In genomic region chr7:119476500-119477389, GRCm38 (mm10) we compare ENCODE assay signal across 13 mouse cellular contexts. TPM values are rescaled to one million over a fixed set of nuclear protein-coding genes. Genes with fewer than 3 reads are reported as not detected.
DNase-seq lines count a peak whose midpoint lies in the region; ATAC-seq and TF ChIP-seq lines count a peak whose summit lies in the region.
"Had no signal": no experiment of that assay in that cellular context is flagged by ENCODE, and none has a peak within 500 bp of the region (broad histone marks: within the 10 kb centered on the region; RNA-seq: fewer than 3 reads in every experiment).

No protein-coding gene starts in this region.

- 71% methylated on average over 33 of the region's 33 CpGs for WGBS in stomach, embryonic 16.5 days
- 66% methylated on average over 33 of the region's 33 CpGs for WGBS in stomach, postnatal 0 days
- 43% methylated on average over 33 of the region's 33 CpGs for WGBS in kidney, postnatal 0 days
- WGBS in forebrain, embryonic 15.5 days, result 76% methylated on average over 33 of the region's 33 CpGs

- no peak overlapping the region for H3K4me2 ChIP-seq in stomach, embryonic 16.5 days (ENCODE audit: low read depth, low read length)
- H3K4me2 ChIP-seq in stomach, postnatal 0 days (replicated peaks; ENCODE audit: low read depth), result no peak overlapping the region
- H3K4me2 ChIP-seq in kidney, postnatal 0 days (ENCODE audit: low read length), result no peak overlapping the region
- no peak overlapping the region for H3K4me2 ChIP-seq in forebrain, embryonic 15.5 days (replicated peaks)
- H3K4me2 ChIP-seq: heart, embryonic 15.5 days; neural tube, embryonic 13.5 days had no signal

- no peaks in the 10 kb centered on the region for H3K36me3 ChIP-seq in stomach, embryonic 16.5 days (ENCODE audit: control insufficient read depth, insufficient read depth, low read length)
- H3K36me3 ChIP-seq in stomach, postnatal 0 days (ENCODE audit: control insufficient read depth, insufficient read depth, low read length), result no peaks in the 10 kb centered on the region
- H3K36me3 ChIP-seq in kidney, postnatal 0 days (ENCODE audit: insufficient read depth, low read length), result no peaks in the 10 kb centered on the region
- no peaks in the 10 kb centered on the region for H3K36me3 ChIP-seq in forebrain, embryonic 15.5 days
- H3K36me3 ChIP-seq: heart, embryonic 15.5 days; neural tube, embryonic 13.5 days had no signal

- H3K27ac ChIP-seq in stomach, embryonic 16.5 days (ENCODE audit: low read length), result no peak overlapping the region
- no peak overlapping the region for H3K27ac ChIP-seq in stomach, postnatal 0 days (replicated peaks)
- H3K27ac ChIP-seq in kidney, postnatal 0 days, result no peak overlapping the region
- H3K27ac ChIP-seq in forebrain, embryonic 15.5 days (replicated peaks), result no peak overlapping the region
- H3K27ac ChIP-seq: heart, embryonic 15.5 days; macrophage; neural tube, embryonic 13.5 days had no signal

- H3K27me3 ChIP-seq in stomach, embryonic 16.5 days (ENCODE audit: control insufficient read depth, insufficient read depth, low read length), result no peaks in the 10 kb centered on the region
- H3K27me3 ChIP-seq in stomach, postnatal 0 days (ENCODE audit: control insufficient read depth, insufficient read depth, low read length), result no peaks in the 10 kb centered on the region
- no peaks in the 10 kb centered on the region for H3K27me3 ChIP-seq in kidney, postnatal 0 days (ENCODE audit: insufficient read depth, low read length)
- no peaks in the 10 kb centered on the region for H3K27me3 ChIP-seq in forebrain, embryonic 15.5 days
- H3K27me3 ChIP-seq: heart, embryonic 15.5 days; neural tube, embryonic 13.5 days had no signal

- H3K9ac ChIP-seq in stomach, embryonic 16.5 days (ENCODE audit: low read length), result no peak overlapping the region
- no peak overlapping the region for H3K9ac ChIP-seq in stomach, postnatal 0 days (ENCODE audit: low read length)
- no peak overlapping the region for H3K9ac ChIP-seq in kidney, postnatal 0 days (ENCODE audit: low read depth, low read length)
- no peak overlapping the region for H3K9ac ChIP-seq in forebrain, embryonic 15.5 days (replicated peaks)
- H3K9ac ChIP-seq: heart, embryonic 15.5 days; neural tube, embryonic 13.5 days had no signal

- H3K4me1 ChIP-seq in stomach, embryonic 16.5 days (ENCODE audit: control insufficient read depth, insufficient read depth, low read length), result no peaks in the 10 kb centered on the region
- H3K4me1 ChIP-seq in stomach, postnatal 0 days (replicated peaks; ENCODE audit: control insufficient read depth, insufficient read depth), result no peaks in the 10 kb centered on the region
- H3K4me1 ChIP-seq in kidney, postnatal 0 days (replicated peaks; ENCODE audit: insufficient read depth, low read length), result no peaks in the 10 kb centered on the region
- H3K4me1 ChIP-seq in forebrain, embryonic 15.5 days, result no peaks in the 10 kb centered on the region
- H3K4me1 ChIP-seq: heart, embryonic 15.5 days; neural tube, embryonic 13.5 days had no signal

- DNase-seq in cerebellum, postnatal 14 days, result peak; percentile 3 to 31
- DNase-seq in cerebellum, postnatal 4 days (ENCODE audit: low spot score in 2 of 2), result no peak
- no peak for DNase-seq in stomach, postnatal 0 days (ENCODE audit: low spot score)
- DNase-seq in kidney, postnatal 0 days (ENCODE audit: low spot score), result peak; percentile 47
- DNase-seq in thymus, postnatal 14 days, result no peak

- no peak overlapping the region for H3K4me3 ChIP-seq in stomach, embryonic 16.5 days (replicated peaks; ENCODE audit: low read length)
- no peak overlapping the region for H3K4me3 ChIP-seq in stomach, postnatal 0 days (ENCODE audit: low read depth, low read length)
- no peak overlapping the region for H3K4me3 ChIP-seq in kidney, postnatal 0 days (replicated peaks; ENCODE audit: low read depth, low read length)
- no peak overlapping the region for H3K4me3 ChIP-seq in forebrain, embryonic 15.5 days
- H3K4me3 ChIP-seq: heart, embryonic 15.5 days; neural tube, embryonic 13.5 days had no signal

- H3K9me3 ChIP-seq in stomach, embryonic 16.5 days (replicated peaks; ENCODE audit: control insufficient read depth, low read length), result no peaks in the 10 kb centered on the region
- H3K9me3 ChIP-seq in stomach, postnatal 0 days (ENCODE audit: control insufficient read depth, low read length), result no peaks in the 10 kb centered on the region
- H3K9me3 ChIP-seq in kidney, postnatal 0 days (replicated peaks; ENCODE audit: low read length), result no peaks in the 10 kb centered on the region
- H3K9me3 ChIP-seq in forebrain, embryonic 15.5 days, result no peaks in the 10 kb centered on the region
- H3K9me3 ChIP-seq: heart, embryonic 15.5 days; neural tube, embryonic 13.5 days had no signal

- TF ChIP-seq CTCF in stomach, postnatal 0 days (IDR thresholded peaks at IDR 0.05; ENCODE audit: low read depth), result no peak
- TF ChIP-seq CTCF in kidney, postnatal 0 days (IDR thresholded peaks at IDR 0.05; ENCODE audit: low read depth), result peak; percentile 50

- no peak for TF ChIP-seq EP300 in stomach, postnatal 0 days (optimal IDR thresholded peaks at IDR 0.05)

- 0 out of 2 replicates have a peak, but pooled peaks have one; percentile 37 for ATAC-seq in stomach, embryonic 16.5 days (ENCODE audit: insufficient read depth, low FRiP score)
- ATAC-seq in stomach, postnatal 0 days (ENCODE audit: low FRiP score, low TSS enrichment), result no peak
- peak; percentile 80 for ATAC-seq in kidney, postnatal 0 days (replicated peaks; ENCODE audit: low FRiP score, low read depth)
- ATAC-seq in forebrain, embryonic 15.5 days (replicated peaks), result no peak
- ATAC-seq in granulocyte monocyte progenitor cell, adult 5-6 weeks (replicated peaks; ENCODE audit: poor library complexity, severe bottlenecking), result no peak

RNA-seq across cellular contexts. Expression of gene Umod, which starts 2.3 kb away (rescaled TPM):
- not detected in 2 replicates for polyA plus RNA-seq in stomach, embryonic 16.5 days (2015; fragmentation: Nextera tagmentation; extraction: Ambion mirVana)
- polyA plus RNA-seq in stomach, postnatal 0 days (2015; fragmentation: Nextera tagmentation; extraction: Ambion mirVana), result not detected in 2 replicates
- 131 and 133 TPM in 2 replicates for polyA plus RNA-seq in kidney, postnatal 0 days (2015; fragmentation: Nextera tagmentation; extraction: Ambion mirVana)
- polyA plus RNA-seq in forebrain, embryonic 15.5 days (2015; fragmentation: Nextera tagmentation; extraction: Ambion mirVana), result not detected in 2 replicates
- not detected in 2 replicates for total RNA-seq in granulocyte monocyte progenitor cell, adult 5-6 weeks (2014; fragmentation: Nextera tagmentation)
- total RNA-seq in granulocyte monocyte progenitor cell, adult 5-6 weeks (2017), result not detected in 2 replicates
- total RNA-seq: gastrocnemius, adult 18-20 months had no signal
- polyA plus RNA-seq: heart, embryonic 15.5 days; intestine, embryonic 14.5 days; macrophage; neural tube, embryonic 13.5 days had no signal

RNA-seq across cellular contexts. Expression of gene Gp2, which starts 17.7 kb away (rescaled TPM):
- polyA plus RNA-seq in stomach, embryonic 16.5 days (2015; fragmentation: Nextera tagmentation; extraction: Ambion mirVana), result 1.1 and 1.2 TPM in 2 replicates
- polyA plus RNA-seq in stomach, postnatal 0 days (2015; fragmentation: Nextera tagmentation; extraction: Ambion mirVana), result 0.05 and 0.07 TPM in 2 replicates
- 0.51 and 0.64 TPM in 2 replicates for polyA plus RNA-seq in kidney, postnatal 0 days (2015; fragmentation: Nextera tagmentation; extraction: Ambion mirVana)
- not detected in 2 replicates for polyA plus RNA-seq in forebrain, embryonic 15.5 days (2015; fragmentation: Nextera tagmentation; extraction: Ambion mirVana)
- total RNA-seq in granulocyte monocyte progenitor cell, adult 5-6 weeks (2014; fragmentation: Nextera tagmentation), result not detected in 2 replicates
- total RNA-seq in granulocyte monocyte progenitor cell, adult 5-6 weeks (2017), result not detected in 2 replicates
- total RNA-seq: gastrocnemius, adult 18-20 months had no signal
- polyA plus RNA-seq: heart, embryonic 15.5 days; intestine, embryonic 14.5 days; macrophage; neural tube, embryonic 13.5 days had no signal

RNA-seq across cellular contexts. Expression of gene Acsm5, which starts 42.5 kb away (rescaled TPM):
- polyA plus RNA-seq in stomach, embryonic 16.5 days (2015; fragmentation: Nextera tagmentation; extraction: Ambion mirVana), result not detected in 2 replicates
- polyA plus RNA-seq in stomach, postnatal 0 days (2015; fragmentation: Nextera tagmentation; extraction: Ambion mirVana), result 0.27 and 0.33 TPM in 2 replicates
- 5.0 and 6.6 TPM in 2 replicates for polyA plus RNA-seq in kidney, postnatal 0 days (2015; fragmentation: Nextera tagmentation; extraction: Ambion mirVana)
- not detected in 2 replicates for polyA plus RNA-seq in forebrain, embryonic 15.5 days (2015; fragmentation: Nextera tagmentation; extraction: Ambion mirVana)
- not detected in 2 replicates for total RNA-seq in granulocyte monocyte progenitor cell, adult 5-6 weeks (2014; fragmentation: Nextera tagmentation)
- total RNA-seq in granulocyte monocyte progenitor cell, adult 5-6 weeks (2017), result not detected in 2 replicates
- polyA plus RNA-seq: heart, embryonic 15.5 days; intestine, embryonic 14.5 days; macrophage; neural tube, embryonic 13.5 days had no signal

RNA-seq across cellular contexts. Expression of gene Pdilt, which starts 46.5 kb away (rescaled TPM):
- not detected in 2 replicates for polyA plus RNA-seq in stomach, embryonic 16.5 days (2015; fragmentation: Nextera tagmentation; extraction: Ambion mirVana)
- polyA plus RNA-seq in stomach, postnatal 0 days (2015; fragmentation: Nextera tagmentation; extraction: Ambion mirVana), result not detected in 2 replicates
- 0.62 and 1.1 TPM in 2 replicates for polyA plus RNA-seq in kidney, postnatal 0 days (2015; fragmentation: Nextera tagmentation; extraction: Ambion mirVana)
- polyA plus RNA-seq in forebrain, embryonic 15.5 days (2015; fragmentation: Nextera tagmentation; extraction: Ambion mirVana), result 0.08 TPM in 1 of 2 replicates, not detected in the other
- total RNA-seq in granulocyte monocyte progenitor cell, adult 5-6 weeks (2014; fragmentation: Nextera tagmentation), result not detected in 2 replicates
- not detected in 2 replicates for total RNA-seq in granulocyte monocyte progenitor cell, adult 5-6 weeks (2017)
- total RNA-seq: gastrocnemius, adult 18-20 months had no signal
- polyA plus RNA-seq: heart, embryonic 15.5 days; intestine, embryonic 14.5 days; macrophage had no signal

Comparison
In these comparisons a context has a peak if more than half of its experiments do, and no peak if none do; other contexts are left out.
1. DNase-seq: peak in cerebellum, postnatal 14 days (2 of 2) and kidney, postnatal 0 days (single experiment); none in cerebellum, postnatal 4 days (0 of 2), stomach, postnatal 0 days (single experiment) and thymus, postnatal 14 days (single experiment).
2. ATAC-seq: peak in stomach, embryonic 16.5 days (single experiment) and kidney, postnatal 0 days (single experiment); none in stomach, postnatal 0 days (single experiment), forebrain, embryonic 15.5 days (single experiment) and granulocyte monocyte progenitor cell, adult 5-6 weeks (single experiment).
3. RNA of gene Umod, which starts 2.3 kb away (polyA plus RNA-seq): 131 to 133 TPM in kidney, postnatal 0 days; not detected in stomach, embryonic 16.5 days, not detected in stomach, postnatal 0 days and not detected in forebrain, embryonic 15.5 days; every median in the first group is over 100 times any median in the second.